Mouse (Mus musculus): ENCODE measurements at regions not wholly inside any gene's neighbourhood (a gene's known extent, or its start where the extent isn't known, plus 50 kb on each side); places are given as distances from the start of the nearest gene placed in this dataset.

DNA sequence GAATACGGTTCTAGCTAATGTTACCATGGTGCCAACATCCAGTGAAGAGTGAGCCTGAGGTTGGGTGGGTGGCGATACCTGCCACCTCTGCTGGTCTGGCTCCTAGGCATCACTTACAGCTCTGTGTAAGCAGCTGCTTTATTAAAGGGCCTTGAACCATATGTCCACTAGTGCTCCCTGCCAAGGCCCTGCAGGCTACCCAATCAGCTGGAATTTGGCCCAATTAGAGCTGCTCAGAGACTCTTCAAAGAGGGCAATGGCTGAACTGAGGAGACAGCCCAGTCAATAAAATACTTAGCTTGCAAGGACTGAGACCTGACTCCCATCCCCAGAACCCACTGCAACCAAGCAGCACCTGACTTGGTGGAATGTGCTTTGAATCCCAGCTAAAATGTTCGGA, 270.9 kb upstream of the Stt3b start:
- in situ Hi-C loops (cut with MboI; ENCODE audit: low pct_unique_long_range_greater_than_20kb in 1 of 2, low sequenced_read_pairs in 2 of 2, unreplicated experiment in 1 of 2), result no loop called here

- in situ Hi-C loops (cut with MboI; ENCODE audit: low pct_unique_long_range_greater_than_20kb in 1 of 2, low sequenced_read_pairs in 2 of 2, unreplicated experiment in 1 of 2), result no loop called here
Observed at GRCm38 (mm10) chr9:115583548-115583947, 273.3 kb upstream of the Stt3b start.

DNA sequence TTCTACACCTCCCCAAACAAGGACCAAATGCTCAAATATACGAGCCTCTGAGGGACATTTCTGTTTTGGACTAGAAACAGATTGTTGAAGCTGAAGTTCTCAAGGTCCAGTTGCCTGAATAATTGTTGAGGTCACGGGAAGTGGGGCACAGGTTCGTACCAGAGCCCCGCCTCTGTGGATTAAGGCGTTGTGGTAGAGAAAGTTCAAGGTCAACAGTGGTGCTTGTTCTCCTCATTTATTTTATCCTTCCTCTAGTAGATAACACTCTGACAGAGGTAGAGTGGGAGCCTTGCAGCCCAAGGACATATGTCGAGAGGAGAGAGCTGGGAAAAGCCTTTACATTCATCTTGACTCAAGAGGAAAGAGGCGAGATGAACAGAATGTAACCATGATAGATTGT, 274.7 kb upstream of the Stt3b start:
- in situ Hi-C loops (cut with MboI; ENCODE audit: low pct_unique_long_range_greater_than_20kb in 1 of 2, low sequenced_read_pairs in 2 of 2, unreplicated experiment in 1 of 2), result no loop called here

GRCm38 (mm10) chr9:115592466-115592865, 282.2 kb upstream of the Stt3b start:
- in situ Hi-C loops (cut with MboI; ENCODE audit: low pct_unique_long_range_greater_than_20kb in 1 of 2, low sequenced_read_pairs in 2 of 2, unreplicated experiment in 1 of 2), result no loop called here

- in situ Hi-C loops (cut with MboI; ENCODE audit: low pct_unique_long_range_greater_than_20kb in 1 of 2, low sequenced_read_pairs in 2 of 2, unreplicated experiment in 1 of 2), result loop anchor here in 1 of 2 experiments (10.0 kb wide), 1 partner anchor 105 kb away; no protein-coding TSS in a partner anchor
Observed at GRCm38 (mm10) chr9:115600228-115600627, 290.0 kb upstream of the Stt3b start.

- in situ Hi-C loops (cut with MboI; ENCODE audit: low pct_unique_long_range_greater_than_20kb in 1 of 2, low sequenced_read_pairs in 2 of 2, unreplicated experiment in 1 of 2), result loop anchor here in 1 of 2 experiments (10.0 kb wide), 1 partner anchor 104 kb away; no protein-coding TSS in a partner anchor
Observed at GRCm38 (mm10) chr9:115600826-115601225, 290.6 kb upstream of the Stt3b start.

- in situ Hi-C loops (cut with MboI; ENCODE audit: low pct_unique_long_range_greater_than_20kb in 1 of 2, low sequenced_read_pairs in 2 of 2, unreplicated experiment in 1 of 2), result loop anchor here in 1 of 2 experiments (10.0 kb wide), 1 partner anchor 102 kb away; no protein-coding TSS in a partner anchor
Observed at GRCm38 (mm10) chr9:115602772-115603171, 292.6 kb upstream of the Stt3b start.

- in situ Hi-C loops (cut with MboI; ENCODE audit: low pct_unique_long_range_greater_than_20kb in 1 of 2, low sequenced_read_pairs in 2 of 2, unreplicated experiment in 1 of 2), result loop anchor here in 1 of 2 experiments (10.0 kb wide), 1 partner anchor 100 kb away; no protein-coding TSS in a partner anchor
Observed at GRCm38 (mm10) chr9:115604450-115604849, 294.2 kb upstream of the Stt3b start.

- in situ Hi-C loops (cut with MboI; ENCODE audit: low pct_unique_long_range_greater_than_20kb in 1 of 2, low sequenced_read_pairs in 2 of 2, unreplicated experiment in 1 of 2), result loop anchor here in 1 of 2 experiments (10.0 kb wide), 1 partner anchor 100 kb away; no protein-coding TSS in a partner anchor
Observed at GRCm38 (mm10) chr9:115604968-115605682, 294.9 kb upstream of the Stt3b start.

DNA sequence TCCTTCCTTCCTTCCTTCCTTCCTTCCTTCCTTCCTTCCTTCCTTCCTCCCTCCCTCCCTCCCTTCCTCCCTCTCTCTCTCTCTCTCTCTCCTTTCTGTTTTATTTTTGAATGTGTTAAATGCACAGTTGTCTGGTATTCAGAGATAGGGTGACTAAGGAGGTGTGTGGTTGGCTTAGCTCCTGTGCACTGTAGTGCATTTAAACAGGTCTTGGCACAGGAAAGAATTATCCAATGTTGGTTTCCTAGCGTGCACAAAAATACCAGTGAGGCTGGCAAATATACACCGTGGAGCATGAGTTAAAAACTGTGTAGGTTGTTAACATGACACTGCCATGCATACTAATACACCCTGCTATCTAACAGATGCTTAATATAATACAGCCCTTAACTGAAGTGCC, 297.7 kb upstream of the Stt3b start:
- in situ Hi-C loops (cut with MboI; ENCODE audit: low pct_unique_long_range_greater_than_20kb in 1 of 2, low sequenced_read_pairs in 2 of 2, unreplicated experiment in 1 of 2), result loop anchor here in 1 of 2 experiments (10.0 kb wide), 1 partner anchor 97 kb away; no protein-coding TSS in a partner anchor

GRCm38 (mm10) chr9:115608377-115608776, 298.2 kb upstream of the Stt3b start:
- in situ Hi-C loops (cut with MboI; ENCODE audit: low pct_unique_long_range_greater_than_20kb in 1 of 2, low sequenced_read_pairs in 2 of 2, unreplicated experiment in 1 of 2), result loop anchor here in 1 of 2 experiments (10.0 kb wide), 1 partner anchor 96 kb away; no protein-coding TSS in a partner anchor

GRCm38 (mm10) chr9:115609904-115610303, 299.4 kb upstream of the Gadl1 start:
- in situ Hi-C loops (cut with MboI; ENCODE audit: low pct_unique_long_range_greater_than_20kb in 1 of 2, low sequenced_read_pairs in 2 of 2, unreplicated experiment in 1 of 2), result loop anchor here in 1 of 2 experiments (10.0 kb wide), 1 partner anchor 95 kb away; no protein-coding TSS in a partner anchor

- in situ Hi-C loops (cut with MboI; ENCODE audit: low pct_unique_long_range_greater_than_20kb in 1 of 2, low sequenced_read_pairs in 2 of 2, unreplicated experiment in 1 of 2), result no loop called here
Observed at GRCm38 (mm10) chr9:115611713-115612112, 297.5 kb upstream of the Gadl1 start.

- in situ Hi-C loops (cut with MboI; ENCODE audit: low pct_unique_long_range_greater_than_20kb in 1 of 2, low sequenced_read_pairs in 2 of 2, unreplicated experiment in 1 of 2), result no loop called here
Observed at GRCm38 (mm10) chr9:115612908-115613307, 296.3 kb upstream of the Gadl1 start.

- in situ Hi-C loops (cut with MboI; ENCODE audit: low pct_unique_long_range_greater_than_20kb in 1 of 2, low sequenced_read_pairs in 2 of 2, unreplicated experiment in 1 of 2), result no loop called here
Observed at GRCm38 (mm10) chr9:115614007-115614406, 295.2 kb upstream of the Gadl1 start.

GRCm38 (mm10) chr9:115617909-115618308, 291.3 kb upstream of the Gadl1 start:
- in situ Hi-C loops (cut with MboI; ENCODE audit: low pct_unique_long_range_greater_than_20kb in 1 of 2, low sequenced_read_pairs in 2 of 2, unreplicated experiment in 1 of 2), result no loop called here

- in situ Hi-C loops (cut with MboI; ENCODE audit: low pct_unique_long_range_greater_than_20kb in 1 of 2, low sequenced_read_pairs in 2 of 2, unreplicated experiment in 1 of 2), result no loop called here
Observed at GRCm38 (mm10) chr9:115623948-115624347, 285.3 kb upstream of the Gadl1 start.

DNA sequence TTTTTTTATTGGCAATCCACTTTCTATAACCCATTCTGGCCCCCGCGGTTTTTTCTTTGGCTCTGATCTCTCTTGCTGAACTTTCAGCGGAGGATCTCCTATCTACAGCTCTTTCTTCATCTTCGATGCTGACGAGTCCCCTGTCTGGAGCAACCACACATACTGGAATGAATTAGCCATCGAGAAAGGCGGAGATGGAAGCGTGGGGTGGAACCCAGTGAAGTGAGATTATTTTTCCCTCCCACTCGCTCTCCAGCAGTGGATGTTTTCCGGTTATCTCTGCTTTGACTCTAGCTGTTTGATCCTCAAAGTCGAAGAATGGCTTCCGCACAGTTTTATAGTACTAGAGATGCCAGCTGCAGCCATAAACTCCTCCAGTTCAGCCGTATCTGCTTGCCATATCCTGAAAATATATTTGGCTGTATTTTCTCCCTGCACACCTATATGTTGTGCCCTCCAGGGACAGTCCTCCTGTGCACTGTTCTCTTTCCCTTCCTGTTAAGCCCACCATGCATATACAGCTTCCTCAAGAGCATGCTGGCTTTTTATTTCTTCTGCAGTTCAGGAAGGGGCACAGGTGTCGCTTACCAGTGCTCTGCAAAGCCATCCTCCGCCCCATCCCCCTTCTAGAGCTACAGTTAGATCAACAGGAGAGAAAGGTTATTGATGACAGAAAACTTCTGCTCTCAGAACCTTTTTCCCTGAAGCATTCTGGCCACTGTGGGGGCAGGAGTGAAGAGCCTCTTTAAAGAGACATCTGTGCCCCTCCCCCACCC, 284.3 kb upstream of the Gadl1 start:
- in situ Hi-C loops (cut with MboI; ENCODE audit: low pct_unique_long_range_greater_than_20kb in 1 of 2, low sequenced_read_pairs in 2 of 2, unreplicated experiment in 1 of 2), result no loop called here

DNA sequence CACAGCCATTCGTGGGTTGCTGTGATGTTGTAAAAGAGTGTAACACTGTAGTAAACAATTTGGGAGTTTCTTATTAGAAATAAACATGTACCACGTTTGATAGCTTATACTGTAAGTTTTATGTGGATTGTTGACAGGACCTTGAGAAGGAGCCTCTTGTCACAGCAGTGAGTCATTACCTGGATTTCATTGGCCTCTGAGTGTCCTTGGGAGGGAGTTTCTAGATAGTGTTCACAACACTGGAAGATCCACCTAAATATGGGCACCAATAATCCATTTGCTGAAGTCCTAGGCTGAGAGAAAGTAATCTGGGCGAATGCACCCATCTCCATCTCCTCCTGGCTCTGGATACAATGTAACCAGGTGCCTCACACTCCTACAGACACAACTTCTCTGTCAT, 281.7 kb upstream of the Gadl1 start:
- in situ Hi-C loops (cut with MboI; ENCODE audit: low pct_unique_long_range_greater_than_20kb in 1 of 2, low sequenced_read_pairs in 2 of 2, unreplicated experiment in 1 of 2), result no loop called here

Measured in mouse embryonic stem cell (cell line).